Mouse (Mus musculus) heart, embryonic 13.5 days (tissue): ENCODE results near the gene Zfp9. TPM values are rescaled to one million over a fixed set of nuclear protein-coding genes. Genes with fewer than 3 reads are reported as not detected.

ENCODE experiments used
- ATAC-seq: fragments of 200-750 bp; cut with Nextera tagmentation; 2 replicates; pipeline ENCODE4 v1.8.0; 2017; ENCODE audit warnings: moderate TSS enrichment; ENCODE audit not compliant: insufficient number of reproducible peaks, low FRiP score, low TSS enrichment; ENCODE audit errors: extremely low read depth
- H3K27ac ChIP-seq: fragments of 300-500 bp; sonication (generic); replicated peaks from 2 replicates; pipeline ENCODE4 v1.5.1; 2015; ENCODE audit warnings: moderate library complexity, mild to moderate bottlenecking, inconsistent platforms
- H3K27me3 ChIP-seq: fragments of 300-500 bp; sonication (generic); replicated peaks from 2 replicates; pipeline ENCODE4 v1.6.1; 2015; ENCODE audit warnings: mild to moderate bottlenecking, inconsistent platforms
- H3K36me3 ChIP-seq: fragments of 300-500 bp; sonication (generic); 2 replicates; pipeline ENCODE4 v1.6.1; 2015; ENCODE audit warnings: mild to moderate bottlenecking, inconsistent platforms
- H3K4me1 ChIP-seq: fragments of 300-500 bp; sonication (generic); 2 replicates; pipeline ENCODE4 v1.6.1; 2015; ENCODE audit warnings: inconsistent platforms
- H3K4me2 ChIP-seq: fragments of 300-500 bp; sonication (generic); 2 replicates; pipeline ENCODE4 v1.6.1; 2015; ENCODE audit warnings: inconsistent platforms, mild to moderate bottlenecking, moderate library complexity
- H3K4me3 ChIP-seq: fragments of 300-500 bp; sonication (generic); 2 replicates; pipeline ENCODE4 v1.5.1; 2015; ENCODE audit warnings: moderate library complexity, mild to moderate bottlenecking, inconsistent platforms
- H3K9ac ChIP-seq: fragments of 300-500 bp; sonication (generic); 2 replicates; pipeline ENCODE4 v1.6.1; 2015; ENCODE audit warnings: inconsistent platforms, mild to moderate bottlenecking, moderate library complexity
- H3K9me3 ChIP-seq: fragments of 300-500 bp; sonication (generic); 2 replicates; pipeline ENCODE4 v1.6.1; 2016; ENCODE audit warnings: inconsistent platforms
- WGBS: fragments of 180-500 bp; shearing (Covaris S2); methylation state at CpG from one replicate; pipeline ENCODE4 v1.1.7; 2015; ENCODE audit warnings: mixed read lengths; 5-methylcytosine and 5-hydroxymethylcytosine counted together
- microRNA-seq: library from miRNA; unstranded; fragments of <30 nt; microRNA quantifications from one replicate; pipeline ENCODE4, GENCODE M21; 2016
- polyA plus RNA-seq: library from polyadenylated mRNA; unstranded; fragments of >200 nt; fragmentation: Nextera tagmentation; extraction: Ambion mirVana; gene quantifications from 2 replicates; pipeline ENCODE4 v1.2.1, GENCODE M21; 2015

Gene Zfp9
- polyA plus RNA-seq, 1 experiment from 2014 or later: 6.9 TPM

DNA sequence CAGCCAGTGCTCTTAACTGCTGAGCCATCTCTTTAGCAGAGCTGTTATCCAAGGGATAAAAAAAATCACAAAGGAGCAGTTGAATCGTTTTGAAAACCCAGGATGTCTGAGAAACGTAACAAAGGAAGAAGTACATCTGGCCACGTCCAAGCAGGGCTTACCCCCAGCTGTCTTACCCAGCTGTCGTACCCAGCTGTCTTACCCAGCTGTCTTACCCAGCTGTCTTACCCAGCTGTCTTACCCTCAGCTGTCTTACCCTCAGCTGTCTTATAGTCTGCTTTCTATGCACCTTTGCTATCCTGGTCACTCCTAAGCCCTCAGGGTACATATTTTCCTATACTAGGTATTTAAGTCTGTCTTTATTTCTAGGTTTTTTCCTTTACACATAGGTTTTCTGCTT lies 47.6 kb downstream of the Zfp9 start:
- peaks cover 14% of the 10 kb centered on the region for H3K9me3 ChIP-seq
- H3K27ac ChIP-seq: no peak overlapping the region
- H3K4me3 ChIP-seq: no peak overlapping the region
- no peak for ATAC-seq
- H3K36me3 ChIP-seq: peaks cover 60% of the 10 kb centered on the region
- H3K9ac ChIP-seq: no peak overlapping the region
- H3K4me2 ChIP-seq: no peak overlapping the region
- 85% methylated on average over 4 of the region's 4 CpGs for WGBS
- H3K4me1 ChIP-seq: no peaks in the 10 kb centered on the region
- no peaks in the 10 kb centered on the region for H3K27me3 ChIP-seq

DNA sequence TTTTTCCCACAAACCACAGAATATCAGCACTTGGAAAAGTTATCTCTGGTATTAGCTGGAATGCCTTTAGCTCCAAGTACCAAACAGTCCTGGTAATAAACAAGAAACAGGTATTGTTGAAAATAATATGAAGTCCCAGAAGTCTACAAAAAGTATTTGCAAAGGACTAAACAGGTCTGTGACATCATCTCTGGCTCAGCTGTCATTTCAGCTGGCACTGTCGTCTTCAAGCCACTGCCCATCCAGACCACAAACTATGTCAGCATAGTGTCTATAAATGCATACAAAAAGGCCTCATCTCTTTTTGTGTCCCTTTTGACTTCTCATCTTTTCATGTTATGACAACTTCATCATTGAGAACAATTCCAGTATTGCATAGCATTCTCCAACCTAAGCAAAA lies 52.5 kb downstream of the Zfp9 start:
- WGBS: 89% methylated on average over 1 of the region's 1 CpGs
- no peaks in the 10 kb centered on the region for H3K4me1 ChIP-seq
- no peaks in the 10 kb centered on the region for H3K27me3 ChIP-seq
- no peak overlapping the region for H3K27ac ChIP-seq
- no peak overlapping the region for H3K9ac ChIP-seq
- no peak overlapping the region for H3K4me2 ChIP-seq
- no peak for ATAC-seq
- no peak overlapping the region for H3K4me3 ChIP-seq
- peaks cover 14% of the 10 kb centered on the region for H3K9me3 ChIP-seq
- peaks cover 46% of the 10 kb centered on the region for H3K36me3 ChIP-seq

DNA sequence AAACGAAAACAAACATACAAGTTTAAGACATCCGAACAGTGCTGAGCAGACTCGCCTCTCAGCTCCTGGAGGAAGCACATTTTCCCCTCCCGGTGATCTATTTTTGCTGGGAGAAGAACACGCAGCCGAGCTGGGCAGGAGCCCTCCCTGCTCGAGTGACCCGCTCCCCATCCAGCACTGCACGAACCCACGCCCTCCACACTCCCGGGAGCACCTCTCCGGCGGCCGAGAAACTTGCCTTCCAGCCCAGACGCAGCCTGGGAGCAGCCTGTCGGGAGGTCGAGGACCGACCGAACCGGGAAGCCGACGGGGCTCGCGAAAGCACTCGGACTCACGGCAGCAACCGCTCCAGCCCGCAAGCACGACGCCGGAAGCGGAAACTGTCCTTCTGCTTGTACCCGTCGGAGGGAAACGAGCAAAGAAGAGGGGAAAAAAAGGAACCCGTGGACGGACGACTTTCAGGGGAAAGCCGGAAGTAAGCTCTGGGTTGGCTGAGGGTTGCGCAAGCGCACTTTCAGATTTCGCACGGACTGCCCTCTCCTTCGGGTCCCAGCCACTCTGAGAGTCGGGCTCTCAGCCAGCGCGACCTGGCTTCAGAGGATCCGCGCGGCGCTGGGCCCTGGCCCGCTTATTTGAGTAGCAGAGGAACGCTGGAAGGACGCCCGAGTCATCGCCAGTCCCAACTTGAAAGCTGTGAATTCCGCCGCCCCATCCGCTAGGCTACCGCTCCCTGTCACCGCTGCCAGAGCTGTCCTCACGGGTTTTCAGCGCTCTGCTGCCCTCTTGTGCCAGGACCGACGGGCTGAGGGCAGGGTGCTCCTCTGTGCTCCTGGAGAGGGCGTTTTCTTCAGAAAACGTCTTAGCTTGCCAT lies 59.8 kb downstream of the Zfp9 start, which contains the start of gene Bms1:
Gene Bms1, minus strand, starts transcription at position 425 of the 871 bp plus-strand sequence.
- Histone ChIP-seq H3K27ac (peak within 1 kb of the TSS; percentile 93), H3K27me3 (no peaks in the 10 kb centered on the region), H3K4me3 (peak within 1 kb of the TSS; percentile 98), H3K9ac (peak within 1 kb of the TSS; percentile 96), H3K4me2 (peak within 1 kb of the TSS; percentile 84), H3K9me3 (no peaks in the 10 kb centered on the region), H3K4me1 (peaks cover 14% of the 10 kb centered on the region), H3K36me3 (peaks cover 31% of the 10 kb centered on the region)
- peak; percentile 89 for ATAC-seq
- whole genome bisulfite sequencing: under 1% methylated on average over 67 of the region's 67 CpGs

Small RNA genes within 50 kb of the gene (microRNA-seq; reads per million reads assigned to microRNA genes)
- not detected for gene Gm25953

Other genes with a start within 250 kb of the Zfp9 start
- gene Bms1, start 59.8 kb downstream of the Zfp9 start, polyA plus RNA-seq: 20.2 and 21.4 TPM in 2 replicates
- 4.8 and 5.0 TPM in 2 replicates for gene Zfp248, start 23.8 kb downstream of the Zfp9 start, polyA plus RNA-seq
- gene Ankrd26, start 82.9 kb upstream of the Zfp9 start, polyA plus RNA-seq: 8.0 and 10.0 TPM in 2 replicates